19 mouse cellular contexts compared by ENCODE assay signal in genomic region chr14:121456416-121457285, GRCm38 (mm10). TPM values are rescaled to one million over a fixed set of nuclear protein-coding genes. Genes with fewer than 3 reads are reported as not detected.
DNase-seq lines count a peak whose midpoint lies in the region; ATAC-seq and TF ChIP-seq lines count a peak whose summit lies in the region.
"Had no signal": no experiment of that assay in that cellular context is flagged by ENCODE, and none has a peak within 500 bp of the region (broad histone marks: within the 10 kb centered on the region; RNA-seq: fewer than 3 reads in every experiment).

No protein-coding gene starts in this region.

- H3K4me1 ChIP-seq in ES-Bruce4 (ENCODE audit: control insufficient read depth, insufficient read depth, low read length) = peaks cover 4% of the 10 kb centered on the region
- no peaks in the 10 kb centered on the region for H3K4me1 ChIP-seq in lung, adult 2 months (ENCODE audit: control insufficient read depth, insufficient read depth, low read length)
- H3K4me1 ChIP-seq: embryonic facial prominence, embryonic 12.5 days; hindbrain, embryonic 12.5 days; lung, embryonic 15.5 days had no signal

- no peak overlapping the region for H3K27ac ChIP-seq in ES-Bruce4 (ENCODE audit: insufficient read depth, low read length)
- H3K27ac ChIP-seq: embryonic facial prominence, embryonic 12.5 days; hindbrain, embryonic 12.5 days; left cerebral cortex, adult 2 months; lung, embryonic 15.5 days had no signal

- peak overlapping the region; percentile 28 for H3K4me3 ChIP-seq in ES-Bruce4 (ENCODE audit: low read depth, low read length)
- no peak overlapping the region for H3K4me3 ChIP-seq in lung, adult 2 months (replicated peaks; ENCODE audit: extremely low read depth, low read depth, low read length)
- H3K4me3 ChIP-seq: embryonic facial prominence, embryonic 12.5 days; hindbrain, embryonic 12.5 days; left cerebral cortex, adult 2 months; lung, embryonic 15.5 days had no signal

- DNase-seq in kidney, adult 9 months = peak; percentile 25
- DNase-seq in kidney, postnatal 4 days = no peak
- DNase-seq in 416B (ENCODE audit: low read depth) = peak; percentile 79
- DNase-seq in frontal cortex, postnatal 14 days (ENCODE audit: low spot score in 2 of 2) = no peak
- DNase-seq in lung, adult 2 months = no peak
- DNase-seq: heart, adult 18-20 months; thymus, adult 18-20 months had no signal

- 82% methylated on average over 11 of the region's 11 CpGs for WGBS in lung, adult 2 months

- TF ChIP-seq EP300 in ES-Bruce4 (IDR thresholded peaks at IDR 0.05; ENCODE audit: insufficient read depth, low read depth, low read length) = no peak

- H3K36me3 ChIP-seq in ES-Bruce4 (ENCODE audit: control insufficient read depth, insufficient read depth, low read length, poor library complexity, severe bottlenecking) = no peaks in the 10 kb centered on the region
- H3K36me3 ChIP-seq: embryonic facial prominence, embryonic 12.5 days; hindbrain, embryonic 12.5 days; lung, embryonic 15.5 days had no signal

- no peak for TF ChIP-seq CTCF in ES-Bruce4 (IDR thresholded peaks at IDR 0.05; ENCODE audit: low read depth, low read length)
- no peak for TF ChIP-seq CTCF in lung, adult 2 months (IDR thresholded peaks at IDR 0.05; ENCODE audit: insufficient read depth, low read length)

- H3K27me3 ChIP-seq in ES-Bruce4 (ENCODE audit: control insufficient read depth, insufficient read depth, low read length, poor library complexity, severe bottlenecking) = no peaks in the 10 kb centered on the region
- H3K27me3 ChIP-seq: embryonic facial prominence, embryonic 12.5 days; hindbrain, embryonic 12.5 days; lung, embryonic 15.5 days had no signal

- TF ChIP-seq POLR2A in ES-Bruce4 (IDR thresholded peaks at IDR 0.05; ENCODE audit: insufficient read depth, low read length) = no peak
- no peak for TF ChIP-seq POLR2A in lung, adult 2 months (IDR thresholded peaks at IDR 0.05; ENCODE audit: borderline replicate concordance, extremely low read depth, low read depth, low read length)

- no peaks in the 10 kb centered on the region for H3K9me3 ChIP-seq in ES-Bruce4 (replicated peaks; ENCODE audit: control insufficient read depth, insufficient read depth, low read length, poor library complexity, severe bottlenecking)
- H3K9me3 ChIP-seq: lung, embryonic 15.5 days had no signal

- H3K9ac ChIP-seq in ES-Bruce4 (ENCODE audit: low read depth, poor library complexity, severe bottlenecking) = peak overlapping the region; percentile 46
- H3K9ac ChIP-seq: embryonic facial prominence, embryonic 12.5 days; hindbrain, embryonic 12.5 days; lung, embryonic 15.5 days had no signal

- ATAC-seq in granulocyte monocyte progenitor cell, adult 5-6 weeks (replicated peaks; ENCODE audit: poor library complexity, severe bottlenecking) = 0 out of 2 replicates have a peak, but pooled peaks have one; percentile 18
- ATAC-seq: CD4-positive, CD25-positive, alpha-beta regulatory T cell, adult 4 months; intestine, postnatal 0 days had no signal

RNA-seq across cellular contexts. Expression of gene Slc15a1, which starts 48.4 kb away (rescaled TPM):
- polyA plus RNA-seq in ES-Bruce4 (2011; ENCODE audit: insufficient read depth, insufficient read length, low read depth, missing spikeins) = 1.3 and 1.5 TPM in 2 replicates
- 0.52 TPM in 1 of 2 replicates, not detected in the other for total RNA-seq in granulocyte monocyte progenitor cell, adult 5-6 weeks (2014; fragmentation: Nextera tagmentation)
- total RNA-seq in granulocyte monocyte progenitor cell, adult 5-6 weeks (2017) = not detected in 2 replicates
- 1.5 and 2.4 TPM in 2 replicates for polyA plus RNA-seq in lung, adult 2 months (2012; rRNA removed)
- total RNA-seq: heart, adult 18-20 months; layer of hippocampus, adult 18-20 months; left cerebral cortex, adult 2 months; monocyte, adult 5-6 weeks had no signal
- polyA plus RNA-seq: limb, embryonic 11.5 days; neural tube, embryonic 14.5 days had no signal

Comparison
In these comparisons a context has a peak if more than half of its experiments do, and no peak if none do; other contexts are left out.
1. DNase-seq: peak in kidney, adult 9 months (single experiment) and 416B (single experiment); none in kidney, postnatal 4 days (0 of 2), frontal cortex, postnatal 14 days (0 of 2) and lung, adult 2 months (single experiment).